Mouse (Mus musculus) myocyte (in vitro differentiated cells): ENCODE measurements around the gene Ucn2.

Experiments used
- CEBPB ChIP-seq: IDR thresholded peaks from 2 replicates; pipeline ENCODE4 v1.6.1; 2011; ENCODE audit warnings: mild to moderate bottlenecking, moderate library complexity; ENCODE audit not compliant: poor library complexity, insufficient read depth, severe bottlenecking
- MAX ChIP-seq: IDR thresholded peaks from one replicate; pipeline ENCODE4 v1.6.1; 2011; ENCODE audit warnings: low read depth, mild to moderate bottlenecking, control low read depth
- POLR2A ChIP-seq: IDR thresholded peaks from one replicate; pipeline ENCODE4 v1.6.1; 2011; ENCODE audit warnings: low read depth, mild to moderate bottlenecking, control low read depth, moderate library complexity; ENCODE audit not compliant: insufficient read length
- POLR2AphosphoS2 ChIP-seq: IDR thresholded peaks from one replicate; pipeline ENCODE4 v1.6.1; 2011; ENCODE audit warnings: low read depth, control low read depth; ENCODE audit not compliant: insufficient read length

- TF ChIP-seq POLR2A (no peak), CEBPB (no peak), POLR2AphosphoS2 (no peak), MAX (no peak)
These were observed 35.6 kb downstream of the Ucn2 start for GRCm38 (mm10) chr9:109021428-109021827.
